Mouse (Mus musculus): ENCODE results near the gene Pip5k1b. TPM values are rescaled to one million over a fixed set of nuclear protein-coding genes. Genes with fewer than 3 reads are reported as not detected.

Gene Pip5k1b
- total RNA-seq, 2 experiments from 2014 or later = 18.7 to 20.1 TPM

DNA sequence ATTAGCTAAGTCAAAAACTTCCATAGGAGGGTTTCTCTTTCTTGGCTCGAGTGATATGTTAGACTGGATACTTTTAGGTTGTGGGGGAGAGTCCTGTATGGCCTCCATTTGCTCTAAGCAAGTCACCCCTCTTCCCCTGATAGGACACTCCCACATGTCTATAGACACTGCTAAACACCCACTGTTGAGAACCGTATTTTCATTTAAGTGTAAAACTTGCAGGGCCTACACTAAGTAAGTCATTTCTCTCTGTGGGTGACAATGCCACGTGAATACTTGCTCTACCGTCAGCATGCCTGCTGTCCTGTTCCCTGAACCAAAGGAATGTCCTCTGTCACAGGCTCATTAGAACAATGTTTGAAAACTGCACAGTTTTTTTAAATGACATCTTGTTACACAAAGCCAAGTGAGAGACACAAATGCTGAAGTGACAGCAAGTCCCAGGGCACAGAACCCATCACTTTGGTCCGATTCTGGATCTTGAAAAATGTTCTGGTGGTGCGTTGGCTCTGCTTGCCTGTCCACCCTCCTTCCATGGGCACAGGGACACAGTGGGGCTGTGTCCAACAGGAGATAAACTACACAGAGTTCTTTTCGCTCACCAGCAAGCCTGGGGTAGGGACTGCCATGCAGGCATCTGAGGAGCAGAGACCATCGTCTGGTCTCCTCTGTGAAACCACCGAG, 138.6 kb downstream of the Pip5k1b start:
- DNase-seq = no peak

DNA sequence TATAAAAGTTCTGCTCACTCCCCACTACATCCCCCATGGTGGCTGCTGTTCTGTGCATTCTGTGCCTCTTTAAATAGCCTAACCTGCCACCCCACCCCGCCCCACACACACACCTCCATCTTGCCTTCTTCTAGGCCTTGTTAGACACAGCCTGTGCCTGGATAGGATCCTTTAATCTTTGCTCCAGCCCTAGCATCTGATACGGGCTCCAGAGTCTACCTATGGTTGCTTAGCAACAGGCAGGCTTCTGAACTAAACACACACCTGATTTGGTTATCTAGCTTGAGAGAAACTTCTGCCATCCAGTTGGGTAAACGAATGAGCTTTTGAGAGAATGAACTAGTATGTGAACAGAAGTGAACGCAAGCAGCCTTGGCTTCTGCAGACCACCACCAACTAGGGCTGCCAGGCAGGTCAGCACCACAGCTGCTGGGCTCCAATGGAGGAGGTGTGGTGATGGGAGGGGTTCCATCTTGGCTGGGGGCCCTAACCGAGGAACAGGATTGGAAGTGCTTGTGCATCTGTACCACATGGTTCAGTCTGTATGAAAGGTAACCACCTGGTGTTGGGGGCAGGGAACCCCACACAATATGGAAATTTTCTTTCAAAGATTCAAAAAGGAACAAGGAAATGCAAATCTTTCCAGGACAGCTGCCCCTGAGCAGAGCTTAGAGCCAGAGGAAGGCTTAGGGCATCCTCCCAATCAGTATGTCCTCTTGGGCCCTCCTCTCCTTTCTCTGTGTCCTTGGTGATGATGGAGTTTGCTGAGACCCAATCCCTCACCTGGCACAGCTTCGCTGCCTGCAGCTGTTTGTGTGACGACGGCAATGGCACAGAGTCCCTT, 139.7 kb downstream of the Pip5k1b start:
- no peak for DNase-seq

DNA sequence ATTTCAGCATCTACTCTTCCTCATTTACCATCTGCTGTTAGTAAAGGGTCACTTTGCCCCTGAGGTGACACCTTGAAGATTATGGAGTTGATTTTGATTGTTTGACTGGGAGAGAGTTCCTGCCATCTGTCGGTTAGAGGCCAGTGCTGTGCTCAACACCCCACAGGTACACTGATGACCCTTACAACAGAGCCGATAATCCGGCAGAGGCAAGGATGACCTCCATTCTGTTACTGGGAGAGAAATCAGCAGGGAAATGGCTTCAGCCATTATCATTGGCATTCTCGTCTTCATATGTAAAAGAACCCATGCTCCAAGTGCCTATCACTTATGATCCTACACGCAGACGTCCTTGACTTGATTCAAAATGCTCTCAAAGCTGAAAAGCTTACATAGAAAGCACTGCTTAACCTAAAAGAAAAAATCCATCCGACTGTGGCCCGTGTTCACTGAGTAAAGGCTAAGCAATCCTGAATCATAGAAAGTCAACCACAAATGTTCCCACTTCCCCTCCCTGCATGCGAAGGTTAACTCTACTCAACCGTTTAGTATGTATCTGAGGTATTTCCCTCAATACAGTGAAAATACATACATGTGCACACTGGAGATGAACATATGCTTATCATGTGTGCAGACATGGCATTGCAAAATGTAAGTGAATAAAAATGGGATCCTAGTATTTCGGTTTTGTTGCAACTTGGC, 146.7 kb downstream of the Pip5k1b start:
- DNase-seq = no peak

DNA sequence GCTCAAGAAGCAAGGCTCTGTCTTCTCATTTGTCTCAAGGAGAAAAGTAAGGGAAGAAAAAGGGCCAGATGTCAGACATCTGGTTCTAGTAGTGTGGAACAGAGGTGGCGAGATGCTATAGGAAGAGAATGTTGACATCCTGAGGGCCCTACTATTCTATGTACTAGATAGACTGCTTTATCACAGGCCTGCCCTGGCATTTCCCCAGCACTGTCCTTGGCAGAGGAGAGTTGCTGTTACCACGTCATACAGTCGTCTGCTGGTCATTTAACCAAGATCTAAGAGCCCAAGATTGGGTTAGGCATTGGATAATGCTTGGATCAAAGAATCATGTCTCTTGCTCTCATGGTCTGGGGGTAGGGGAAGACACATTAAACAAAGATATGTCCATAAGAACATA, 151.0 kb downstream of the Pip5k1b start:
- DNase-seq = peak; percentile 65 to 70

DNA sequence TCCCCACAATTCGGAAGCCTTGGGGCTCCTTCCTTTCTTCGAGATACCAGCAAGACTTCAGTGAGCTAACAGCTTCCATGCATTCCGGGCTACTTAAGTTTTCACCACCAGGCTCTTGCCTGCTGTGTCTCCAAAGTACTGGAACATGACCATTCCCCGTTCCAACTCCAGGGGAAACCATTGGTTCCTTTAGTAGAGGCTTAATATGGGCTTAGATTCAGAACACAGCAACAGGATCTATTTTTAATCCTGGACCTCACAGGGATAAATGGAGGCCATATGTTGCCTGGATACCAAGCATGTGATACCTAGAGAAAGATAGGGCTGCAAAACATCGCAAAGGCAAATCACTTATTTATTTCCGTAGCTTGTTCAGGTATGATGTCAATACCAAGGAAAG, 152.4 kb downstream of the Pip5k1b start:
- DNase-seq = no peak

DNA sequence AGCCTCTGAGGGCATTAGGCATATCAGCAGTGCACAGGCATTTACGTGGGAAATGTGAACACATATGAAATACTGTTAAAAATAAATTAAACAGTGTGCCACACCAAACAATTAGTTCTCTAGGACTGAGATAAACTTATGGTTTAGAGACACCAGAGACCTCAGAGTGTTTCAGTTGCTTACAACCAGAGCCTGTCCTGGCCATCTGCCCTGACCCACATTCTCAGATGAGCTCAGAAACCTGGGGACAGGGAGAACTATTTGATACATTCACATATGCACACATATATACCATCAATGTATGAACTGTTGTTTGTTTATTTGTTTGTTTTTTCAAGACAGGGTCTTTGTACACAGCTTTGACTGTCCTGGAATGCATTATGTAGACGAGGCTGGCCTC, 161.8 kb downstream of the Pip5k1b start:
- DNase-seq = peak in 1 of 2 experiments; percentile 26

DNA sequence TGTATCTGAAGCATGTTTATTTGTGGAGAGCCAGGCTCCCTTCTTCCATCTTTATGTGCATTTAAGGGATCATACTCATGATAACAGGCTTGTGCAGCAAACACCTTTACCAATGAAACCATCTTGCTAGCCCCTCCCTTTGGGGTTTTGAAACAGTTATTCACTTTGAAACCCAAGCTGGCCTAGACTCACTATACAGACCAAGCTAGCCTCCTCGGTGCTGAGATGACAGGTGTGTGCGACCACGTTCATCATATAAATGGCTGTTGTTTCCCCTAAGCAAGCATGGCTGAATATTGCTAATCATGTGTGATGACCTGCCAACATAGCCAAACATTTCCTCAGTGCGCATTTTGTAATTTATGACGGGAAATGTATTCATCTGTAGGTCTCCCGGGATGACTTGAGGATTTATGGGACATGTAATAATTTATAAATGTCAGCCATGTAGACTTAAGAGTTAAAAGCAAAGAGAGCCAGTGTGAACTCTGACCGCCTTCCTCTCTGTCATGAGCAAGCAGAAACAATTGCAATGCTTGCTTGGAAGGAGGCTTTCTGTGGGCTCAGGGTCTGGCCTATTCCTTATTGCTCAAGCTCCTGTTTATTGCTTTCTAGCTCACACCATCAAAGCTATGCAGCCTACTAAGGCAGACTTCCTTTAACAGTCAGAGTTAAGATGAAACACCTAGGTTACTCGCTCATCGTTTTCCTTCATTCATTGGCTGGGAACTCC, 164.0 kb downstream of the Pip5k1b start:
- DNase-seq = no peak

DNA sequence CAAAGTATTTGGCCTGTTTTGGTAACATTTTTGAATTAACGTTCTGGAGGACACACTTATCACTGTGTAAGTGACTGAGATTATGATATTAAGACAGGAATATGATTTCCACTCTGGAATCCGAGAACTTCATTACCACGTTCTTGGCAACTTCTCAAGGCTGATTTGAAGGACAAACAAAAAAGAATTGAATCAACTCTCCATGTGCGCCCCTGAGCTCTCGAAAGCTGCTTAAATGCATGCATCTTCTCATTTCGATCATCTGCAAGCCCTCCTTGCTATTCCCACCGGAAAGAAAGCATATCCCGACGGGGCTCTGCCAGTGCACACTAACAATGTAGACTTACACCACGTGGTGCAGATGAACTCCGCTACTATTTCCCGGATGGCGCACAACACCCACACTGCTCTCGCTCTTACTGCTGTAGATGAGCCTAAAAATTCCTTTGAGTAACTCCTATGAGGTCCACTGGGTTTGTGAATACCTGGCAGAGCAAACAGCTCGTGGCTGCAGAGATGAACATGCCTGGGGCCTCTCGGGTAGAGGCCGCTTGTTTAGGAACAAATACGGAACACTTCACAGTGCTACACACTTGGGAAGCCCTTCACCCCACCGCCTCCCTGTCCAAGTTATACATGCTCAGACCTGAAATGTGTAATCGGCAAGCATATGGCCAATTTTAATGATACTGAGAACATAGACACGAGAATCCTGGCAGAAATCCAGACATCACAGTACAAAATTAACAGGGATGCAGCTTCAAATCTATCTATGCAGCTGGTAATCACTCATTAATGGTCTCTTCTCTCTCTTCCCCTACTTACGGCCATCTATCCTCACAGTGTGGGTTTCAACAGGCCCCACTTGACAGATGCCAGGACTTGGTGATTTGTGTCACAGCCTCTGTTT, 168.5 kb downstream of the Pip5k1b start:
- DNase-seq = peak; percentile 18 to 29

DNA sequence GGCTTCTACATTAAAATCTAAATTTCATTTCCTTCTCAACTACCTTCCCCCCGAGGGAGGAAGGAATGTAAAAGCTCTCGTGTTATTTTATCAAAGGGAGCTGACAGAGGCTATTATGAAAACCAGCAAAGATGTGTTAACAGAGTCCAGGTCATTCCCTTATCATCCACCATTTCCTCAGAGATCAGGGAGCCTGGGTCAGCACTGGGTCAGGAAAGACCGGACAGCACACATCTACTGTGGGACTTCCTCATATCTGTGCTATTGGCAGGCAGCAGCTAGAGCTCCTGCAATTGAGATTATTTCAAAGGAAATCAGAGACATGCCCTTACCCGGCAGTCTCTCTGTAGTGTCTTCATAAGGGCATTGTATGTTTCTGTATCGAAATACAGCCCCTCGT, 177.2 kb downstream of the Pip5k1b start:
- no peak for DNase-seq

DNA sequence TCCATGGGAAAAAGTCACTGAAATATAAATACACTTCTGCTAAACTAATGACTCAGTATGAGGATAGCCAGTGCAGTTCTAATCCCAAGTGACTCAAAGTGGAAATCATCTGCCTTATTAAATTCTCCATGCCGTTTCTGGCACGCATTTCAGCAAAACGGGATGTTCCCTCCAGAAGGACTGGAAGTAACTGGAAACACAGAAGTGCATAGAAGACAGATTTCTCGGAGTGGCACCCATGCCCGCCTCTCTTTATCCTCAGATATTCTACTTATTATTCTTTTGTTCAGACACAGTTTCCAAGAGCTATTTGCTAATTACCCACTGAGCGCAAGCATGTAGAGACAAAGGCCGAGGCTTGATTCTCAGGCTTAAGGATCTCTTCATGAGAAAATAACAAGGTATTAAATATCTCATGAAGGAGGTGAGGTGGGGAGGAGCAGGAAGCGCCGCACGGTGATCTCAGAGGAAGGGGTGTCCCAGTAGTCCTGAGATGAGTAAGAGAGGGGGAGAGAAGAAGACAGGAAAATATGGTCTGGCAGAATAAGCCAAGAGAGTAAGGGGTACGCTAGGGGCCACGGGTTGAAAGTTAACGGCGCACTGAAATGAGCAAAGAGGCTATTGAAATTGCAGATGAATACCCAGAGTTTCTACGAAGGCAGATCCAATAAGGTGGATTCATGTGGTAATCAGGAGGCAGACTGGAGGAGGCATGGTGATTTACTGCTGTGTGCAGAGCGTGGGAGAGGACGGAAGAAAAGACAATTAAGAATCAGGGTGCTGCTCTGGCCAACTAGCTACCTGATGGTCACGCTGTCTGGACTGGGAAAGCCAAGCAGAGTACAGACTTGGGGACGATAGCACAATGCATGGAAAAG, 183.7 kb downstream of the Pip5k1b start:
- DNase-seq = no peak

DNA sequence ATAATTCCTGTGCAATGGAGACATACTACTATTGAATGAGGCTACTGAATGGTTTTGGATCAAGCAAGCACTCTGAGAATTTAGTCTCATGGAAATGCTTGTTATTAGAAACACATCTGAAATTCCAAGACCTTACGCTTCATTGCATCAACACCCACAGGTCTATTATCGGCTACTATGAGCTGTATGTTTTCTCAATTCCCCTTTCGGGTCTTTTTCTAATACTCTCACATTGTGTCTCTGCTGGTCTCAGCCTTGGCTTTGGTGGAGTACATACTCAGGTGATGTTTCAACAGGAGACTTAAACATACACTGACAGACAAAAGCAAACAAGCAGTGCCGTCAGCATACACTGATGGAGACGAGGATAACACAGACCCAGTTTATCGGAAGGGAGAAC, 187.3 kb downstream of the Pip5k1b start:
- no peak for DNase-seq

DNA sequence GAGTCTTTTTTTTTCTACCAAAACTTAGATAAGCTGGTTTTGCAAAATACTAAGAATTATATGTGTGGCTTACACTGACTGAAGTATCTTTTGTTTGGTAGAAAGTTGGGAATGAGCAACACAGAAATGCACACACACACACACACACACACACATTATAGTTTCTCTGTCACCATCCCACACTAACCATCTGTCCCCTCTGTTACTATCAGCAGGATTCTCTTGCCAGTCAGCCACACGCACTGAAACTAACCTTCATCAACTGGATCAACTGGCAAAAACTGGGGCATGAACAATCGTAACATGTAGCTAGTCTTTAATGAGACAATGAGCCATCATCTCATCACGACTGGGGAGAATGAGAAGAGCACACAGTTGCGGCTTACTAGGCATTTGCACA, 187.9 kb downstream of the Pip5k1b start:
- DNase-seq = no peak

DNA sequence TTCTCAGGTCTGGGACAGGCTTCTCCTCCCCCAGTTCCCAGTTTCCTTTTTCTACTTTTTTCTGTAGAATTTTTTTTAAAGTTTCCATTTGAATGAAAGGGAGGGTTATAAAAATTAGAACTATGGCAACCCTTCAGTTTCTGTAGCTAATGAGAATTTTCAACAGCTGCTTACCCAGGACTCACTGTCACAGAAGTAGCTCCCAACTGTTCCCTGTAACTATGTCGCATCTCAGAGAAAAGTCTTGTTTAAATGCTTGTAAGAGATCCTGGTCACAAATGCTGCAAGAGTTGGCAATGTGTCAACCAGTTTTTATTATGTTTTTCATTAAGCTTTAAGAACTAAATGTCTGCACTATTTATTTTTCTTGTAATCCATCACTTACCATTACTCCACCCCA, 188.9 kb downstream of the Pip5k1b start:
- DNase-seq = no peak

DNA sequence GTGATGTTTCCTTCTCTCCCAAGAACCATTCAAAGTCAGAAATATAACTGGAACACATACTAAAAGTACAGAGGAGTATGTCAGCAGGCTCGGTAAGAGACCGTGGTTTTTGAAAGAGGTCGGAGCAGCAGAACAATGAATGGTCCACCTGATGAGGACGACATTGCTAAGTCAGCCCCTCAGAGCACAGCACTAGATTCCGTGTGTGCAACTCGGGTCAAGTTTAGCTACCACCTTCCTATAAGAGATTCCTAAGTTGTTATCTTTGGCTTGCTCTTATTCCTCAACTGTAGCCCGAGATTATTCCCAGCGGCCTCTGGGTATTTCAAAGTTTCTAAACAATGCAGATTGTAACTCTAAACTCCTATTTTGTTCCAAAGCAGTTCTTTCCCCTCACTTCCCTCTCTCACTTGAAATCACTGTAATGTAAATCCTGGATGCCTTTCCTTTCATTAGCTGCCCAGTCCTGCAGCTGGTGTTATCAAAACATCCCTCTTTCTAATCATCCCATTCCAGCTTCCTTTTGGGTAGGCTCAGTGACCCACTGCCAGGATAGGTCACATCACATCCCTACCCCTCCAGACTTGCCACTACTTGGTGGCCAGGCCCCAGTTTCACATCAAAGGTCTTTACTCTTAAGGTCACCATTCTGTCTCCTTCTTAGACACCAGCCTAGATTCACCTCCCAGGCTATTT, 192.9 kb downstream of the Pip5k1b start:
- DNase-seq = no peak

DNA sequence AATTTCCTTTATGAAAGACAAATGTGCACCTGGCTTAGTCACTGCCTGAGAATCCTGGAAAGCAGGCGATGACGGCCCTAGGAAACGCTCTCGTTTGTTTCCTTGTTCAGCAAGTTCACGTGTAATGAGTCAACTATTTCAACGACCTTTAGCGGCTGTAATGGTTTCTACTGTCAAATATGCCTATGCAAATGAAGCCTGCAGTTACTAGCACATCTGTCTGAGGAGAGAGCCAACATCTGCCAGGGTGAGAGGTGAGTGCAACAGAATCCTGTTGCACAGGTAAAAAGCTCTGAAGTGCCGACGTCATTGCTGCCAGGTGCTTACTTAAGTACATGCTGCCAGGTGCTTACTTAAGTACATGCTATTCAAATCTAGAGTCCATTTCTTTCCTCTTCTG, 196.4 kb downstream of the Pip5k1b start:
- DNase-seq = no peak

DNA sequence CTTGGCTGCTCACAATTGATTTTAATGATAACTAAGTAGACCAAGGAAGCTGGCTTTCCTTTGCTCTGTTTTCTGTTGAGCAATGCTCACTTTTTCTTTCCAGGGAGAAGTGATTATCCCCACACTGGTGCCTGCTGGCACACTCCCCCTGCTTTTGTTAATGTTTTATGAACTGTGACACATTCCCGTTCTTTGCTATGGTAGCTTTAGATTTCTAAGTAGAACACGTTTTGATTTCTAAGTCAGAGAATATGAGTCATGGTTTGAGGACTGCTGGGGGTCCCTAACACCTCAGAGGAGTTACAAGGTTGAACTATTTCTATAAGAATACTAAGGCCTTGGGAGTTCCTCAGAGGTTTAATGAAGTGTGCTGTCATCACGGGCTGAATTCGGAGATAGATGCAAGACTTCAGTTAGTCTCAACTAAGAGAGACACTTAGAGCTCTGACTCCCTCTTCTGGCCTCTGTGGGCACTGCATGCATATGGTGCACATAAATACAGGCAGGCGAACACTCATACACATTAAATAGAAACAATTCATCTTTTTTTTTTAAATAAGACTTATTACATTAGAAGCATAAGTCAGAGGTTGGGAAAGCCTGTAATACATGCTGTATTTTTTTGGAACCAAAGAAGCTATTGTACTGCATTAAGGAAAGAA, 203.2 kb downstream of the Pip5k1b start:
- no peak for DNase-seq

DNA sequence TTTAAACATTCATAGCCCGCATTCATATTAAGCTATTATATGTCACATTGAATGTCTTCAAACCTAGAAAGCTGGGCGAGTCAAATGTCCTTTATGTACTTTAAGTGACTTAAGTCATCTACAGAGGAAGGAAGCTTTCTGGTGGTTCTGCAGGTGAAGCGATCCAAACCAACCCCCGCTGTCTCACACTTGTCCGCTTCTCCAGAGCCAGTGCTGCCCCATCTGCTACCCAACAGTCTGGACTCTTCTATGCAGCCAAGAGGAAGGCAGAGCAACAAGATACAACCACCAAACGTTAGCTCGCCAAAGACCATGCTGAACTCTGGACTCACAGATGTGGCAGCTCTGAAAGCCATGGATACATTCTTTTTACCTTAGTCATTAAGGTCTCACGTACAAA, 211.2 kb downstream of the Pip5k1b start:
- no peak for DNase-seq

DNA sequence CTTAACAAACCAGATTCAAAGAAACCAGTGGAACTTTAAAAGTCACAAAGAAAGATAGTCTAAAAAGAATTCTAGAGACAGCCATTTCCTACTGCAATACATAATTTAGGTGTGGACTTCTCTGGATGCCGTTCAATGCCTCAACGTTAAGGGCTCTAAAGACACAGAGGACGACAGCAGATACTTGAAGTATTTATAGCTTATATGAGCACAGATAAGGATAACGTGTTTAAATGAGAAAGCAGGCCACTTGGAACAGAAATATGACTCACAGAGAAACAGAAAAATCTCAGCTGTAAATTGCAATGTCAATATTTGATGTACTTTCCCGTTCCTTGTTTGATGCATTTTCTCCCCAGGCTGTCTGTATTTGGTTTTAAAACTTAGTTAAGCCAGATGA, 212.9 kb downstream of the Pip5k1b start:
- DNase-seq = no peak
